Mouse (Mus musculus) heart, adult 2 months (tissue): ENCODE results near the gene Slc22a3. TPM values are rescaled to one million over a fixed set of nuclear protein-coding genes. Genes with fewer than 3 reads are reported as not detected.

Source experiments
- DNase-seq, 2 experiments: peaks; one replicate each; pipeline ENCODE4 v3.0.0; 2021
- H3K27ac ChIP-seq: fragments of 200-600 bp; 2 replicates; pipeline ENCODE4 v1.8.1; 2022
- H3K27me3 ChIP-seq: fragments of 200-500 bp; 2 replicates; pipeline ENCODE4 v1.6.1; 2012; ENCODE audit warnings: mild to moderate bottlenecking, low read length, inconsistent platforms, mixed read lengths; ENCODE audit not compliant: control insufficient read depth, insufficient read depth
- H3K36me3 ChIP-seq: fragments of 200-500 bp; 2 replicates; pipeline ENCODE4 v1.6.1; 2012; ENCODE audit warnings: low read length, inconsistent platforms; ENCODE audit not compliant: control insufficient read depth, insufficient read depth
- H3K4me1 ChIP-seq: fragments of 200-500 bp; 2 replicates; pipeline ENCODE4 v1.6.1; 2011; ENCODE audit warnings: low read length; ENCODE audit not compliant: control insufficient read depth, insufficient read depth
- H3K4me3 ChIP-seq: fragments of 200-600 bp; 2 replicates; pipeline ENCODE4 v1.8.1; 2022
- H3K79me2 ChIP-seq: fragments of 200-500 bp; replicated peaks from 2 replicates; pipeline ENCODE4 v1.6.1; 2012; ENCODE audit warnings: mild to moderate bottlenecking, inconsistent platforms, low read length, moderate library complexity, mixed read lengths; ENCODE audit not compliant: control insufficient read depth, insufficient read depth
- H3K9ac ChIP-seq: fragments of 200-500 bp; 2 replicates; pipeline ENCODE4 v1.6.1; 2012; ENCODE audit warnings: low read depth, mild to moderate bottlenecking, control low read depth, inconsistent platforms, low read length, mixed read lengths
- CTCF ChIP-seq: fragments of 200-600 bp; IDR thresholded peaks from 2 replicates; pipeline ENCODE4 v1.8.1; 2022; ENCODE audit warnings: antibody characterized with exemption, mild to moderate bottlenecking, moderate library complexity
- EP300 ChIP-seq: fragments of 200-500 bp; IDR thresholded peaks from 2 replicates; pipeline ENCODE4 v1.6.1; 2011; ENCODE audit warnings: low read depth, low read length, control low read depth; ENCODE audit not compliant: insufficient read depth
- POLR2A ChIP-seq: fragments of 200-500 bp; IDR thresholded peaks from 2 replicates; pipeline ENCODE4 v1.6.1; 2011; ENCODE audit warnings: mild to moderate bottlenecking, low read depth, low read length, control low read depth; ENCODE audit not compliant: insufficient read depth
- WGBS: fragments of 180-500 bp; shearing (Covaris S2); methylation state at CpG from one replicate; pipeline ENCODE4 v1.1.7; 2018; 5-methylcytosine and 5-hydroxymethylcytosine counted together
- intact Hi-C: fragments of 180-260 bp; cut with DNase I; formaldehyde crosslinking; loops from one replicate; pipeline ENCODE4 v1.15.1; 2025
- polyA plus RNA-seq: library from polyadenylated mRNA; depleted of rRNA; stranded (reverse); fragments of >200 nt; gene quantifications from 2 replicates; pipeline ENCODE4 v1.2.3, GENCODE M21; 2012; rRNA removed
- total RNA-seq, 2 experiments: library from RNA; stranded (reverse); gene quantifications; 2 replicates each; pipeline ENCODE4 v1.2.3; 2021

Slc22a3 gene
- total and polyA plus RNA-seq, 3 experiments: 5.6 to 11.3 (median 9.3) TPM

GRCm38 (mm10) chr17:12373601-12374144, 133.8 kb downstream of the Slc22a3 start:
- Histone ChIP-seq H3K4me1 (peaks cover 3% of the 10 kb centered on the region), H3K27me3 (no peaks in the 10 kb centered on the region), H3K27ac (no peak overlapping the region), H3K9ac (no peak overlapping the region), H3K36me3 (no peaks in the 10 kb centered on the region), H3K79me2 (no peaks in the 10 kb centered on the region), H3K4me3 (no peak overlapping the region)
- TF ChIP-seq CTCF (no peak), EP300 (no peak), POLR2A (no peak)
- intact Hi-C loops: loop anchor here (5.0 kb wide), 2 partner anchors 146 to 256 kb away; partner anchors contain the start of gene Agpat4
- no peak for DNase-seq
- WGBS: 64% methylated on average over 3 of the region's 3 CpGs

- DNase-seq: peak; percentile 64 to 74
- WGBS: 5% methylated on average over 4 of the region's 4 CpGs
- no peak overlapping the region for H3K9ac ChIP-seq
- H3K36me3 ChIP-seq: no peaks in the 10 kb centered on the region
- H3K4me1 ChIP-seq: peaks cover 3% of the 10 kb centered on the region
- intact Hi-C loops: loop anchor here (1.0 to 5.0 kb wide), 3 partner anchors 145 to 336 kb away; partner anchors contain the start of gene Agpat4
- no peaks in the 10 kb centered on the region for H3K27me3 ChIP-seq
- no peak overlapping the region for H3K27ac ChIP-seq
- peak; percentile 38; the same call in 1 of the 2 replicates for TF ChIP-seq EP300
- peak; percentile 94 for TF ChIP-seq CTCF
- no peak for TF ChIP-seq POLR2A
- no peaks in the 10 kb centered on the region for H3K79me2 ChIP-seq
- no peak overlapping the region for H3K4me3 ChIP-seq
Observed at GRCm38 (mm10) chr17:12372021-12372420, 135.5 kb downstream of the Slc22a3 start.

GRCm38 (mm10) chr17:12371310-12371925, 136.1 kb downstream of the Slc22a3 start:
- peak; percentile 9 to 22 for DNase-seq
- no peak for TF ChIP-seq POLR2A
- peak; percentile 69 for TF ChIP-seq CTCF
- TF ChIP-seq EP300: no peak
- H3K9ac ChIP-seq: no peak overlapping the region
- intact Hi-C loops: loop anchor here (5.0 kb wide), 2 partner anchors 144 to 254 kb away; partner anchors contain the start of gene Agpat4
- peaks cover 3% of the 10 kb centered on the region for H3K4me1 ChIP-seq
- 29% methylated on average over 10 of the region's 10 CpGs for WGBS
- no peak overlapping the region for H3K4me3 ChIP-seq
- no peaks in the 10 kb centered on the region for H3K27me3 ChIP-seq
- no peaks in the 10 kb centered on the region for H3K79me2 ChIP-seq
- no peaks in the 10 kb centered on the region for H3K36me3 ChIP-seq
- no peak overlapping the region for H3K27ac ChIP-seq

GRCm38 (mm10) chr17:12370289-12370688, 137.2 kb downstream of the Slc22a3 start:
- no peak for TF ChIP-seq CTCF
- no peak for TF ChIP-seq EP300
- no peak for TF ChIP-seq POLR2A
- H3K9ac ChIP-seq: no peak overlapping the region
- intact Hi-C loops: loop anchor here (5.0 kb wide), 2 partner anchors 143 to 253 kb away; partner anchors contain the start of gene Agpat4

GRCm38 (mm10) chr17:12369393-12369792, 138.1 kb downstream of the Slc22a3 start:
- TF ChIP-seq EP300 (no peak), CTCF (no peak), POLR2A (no peak)
- H3K27me3 ChIP-seq: no peaks in the 10 kb centered on the region
- H3K36me3 ChIP-seq: no peaks in the 10 kb centered on the region
- H3K27ac ChIP-seq: no peak overlapping the region
- no peak for DNase-seq
- H3K4me1 ChIP-seq: peaks cover 3% of the 10 kb centered on the region
- H3K4me3 ChIP-seq: no peak overlapping the region
- no peak overlapping the region for H3K9ac ChIP-seq
- intact Hi-C loops: loop anchor here (2.0 to 5.0 kb wide), 2 partner anchors 52 to 69 kb away; partner anchors contain the start of gene Map3k4
- H3K79me2 ChIP-seq: no peaks in the 10 kb centered on the region
- 63% methylated on average over 5 of the region's 5 CpGs for WGBS

More at GRCm38 (mm10) chr17:12370289-12370688, 137.2 kb downstream of the Slc22a3 start:
- Histone ChIP-seq H3K79me2 (no peaks in the 10 kb centered on the region), H3K4me3 (no peak overlapping the region), H3K27ac (no peak overlapping the region), H3K36me3 (no peaks in the 10 kb centered on the region), H3K4me1 (peaks cover 3% of the 10 kb centered on the region), H3K27me3 (no peaks in the 10 kb centered on the region)
- 64% methylated on average over 4 of the region's 4 CpGs for WGBS
- no peak for DNase-seq

Other genes with a start within 250 kb of the Slc22a3 start
- 10 to 100 TPM; 43.7 to 51.3 TPM for gene Map3k4, start 188.9 kb downstream of the Slc22a3 start, total RNA-seq
- 12.2 and 17.2 TPM in 2 replicates for gene Map3k4, start 188.9 kb downstream of the Slc22a3 start, polyA plus RNA-seq
- gene Plg, start 129.1 kb downstream of the Slc22a3 start, total RNA-seq: not detected
- 0.04 and 0.38 TPM in 2 replicates for gene Plg, start 129.1 kb downstream of the Slc22a3 start, polyA plus RNA-seq
- gene Slc22a2, start 76.4 kb upstream of the Slc22a3 start, total RNA-seq: not detected
- 0.20 TPM in 1 of 2 replicates, not detected in the other for gene Slc22a2, start 76.4 kb upstream of the Slc22a3 start, polyA plus RNA-seq
- gene Slc22a1, start 168.1 kb upstream of the Slc22a3 start, total RNA-seq: 10 to 100 TPM in 1 of 2 experiments, 1 to 10 TPM in 1; 7.9 to 10.8 TPM
- gene Slc22a1, start 168.1 kb upstream of the Slc22a3 start, polyA plus RNA-seq: 2.7 and 9.0 TPM in 2 replicates